Mouse (Mus musculus) liver, embryonic 11.5 days (tissue): ENCODE measurements around the gene Dpep1. TPM values are rescaled to one million over a fixed set of nuclear protein-coding genes. Genes with fewer than 3 reads are reported as not detected.
"Not testable (repeated sequence)": the region's sequence is repeated elsewhere in the genome, so short reads cannot be mapped to it uniquely, and the experiment has no call there.

Experiments used
- ATAC-seq: fragments of 200-750 bp; cut with Nextera tagmentation; replicated peaks from 2 replicates; pipeline ENCODE4 v1.8.0; 2017; ENCODE audit warnings: moderate number of reproducible peaks, mild to moderate bottlenecking, moderate TSS enrichment, moderate library complexity; ENCODE audit not compliant: low FRiP score
- DNase-seq: peaks from one replicate; pipeline ENCODE4 v3.0.0-alpha.2; 2017; ENCODE audit warnings: low spot score
- H3K27ac ChIP-seq: fragments of 300-500 bp; sonication (generic); 2 replicates; pipeline ENCODE4 v1.5.1; 2014; ENCODE audit warnings: mild to moderate bottlenecking, low read depth, low read length, control low read depth
- H3K27me3 ChIP-seq: fragments of 300-500 bp; sonication (generic); replicated peaks from 2 replicates; pipeline ENCODE4 v1.6.1; 2014; ENCODE audit warnings: low read length, mixed read lengths; ENCODE audit not compliant: control insufficient read depth, insufficient read depth
- H3K36me3 ChIP-seq: fragments of 300-500 bp; sonication (generic); 2 replicates; pipeline ENCODE4 v1.6.1; 2014; ENCODE audit warnings: mild to moderate bottlenecking, low read length, moderate library complexity, mixed read lengths; ENCODE audit not compliant: control insufficient read depth, insufficient read depth
- H3K4me1 ChIP-seq: fragments of 300-500 bp; sonication (generic); replicated peaks from 2 replicates; pipeline ENCODE4 v1.6.1; 2014; ENCODE audit warnings: low read length, mixed read lengths; ENCODE audit not compliant: control insufficient read depth, insufficient read depth
- H3K4me2 ChIP-seq: fragments of 300-500 bp; sonication (generic); 2 replicates; pipeline ENCODE4 v1.6.1; 2014; ENCODE audit warnings: mild to moderate bottlenecking, control low read depth, moderate library complexity
- H3K4me3 ChIP-seq: fragments of 300-500 bp; sonication (generic); 2 replicates; pipeline ENCODE4 v1.5.1; 2014; ENCODE audit warnings: low read depth, low read length, control low read depth
- H3K9ac ChIP-seq: fragments of 300-500 bp; sonication (generic); 2 replicates; pipeline ENCODE4 v1.6.1; 2014; ENCODE audit warnings: low read depth, low read length, control low read depth
- H3K9me3 ChIP-seq: fragments of 300-500 bp; sonication (generic); 2 replicates; pipeline ENCODE4 v1.6.1; 2016; ENCODE audit warnings: low read length, inconsistent platforms, mixed read lengths; ENCODE audit not compliant: control insufficient read depth
- WGBS: fragments of 180-500 bp; shearing (Covaris S2); extraction: QIAGEN DNeasy Blood & Tissue Kit; methylation state at CpG from one replicate; pipeline ENCODE4 v1.1.7; 2014; 5-methylcytosine and 5-hydroxymethylcytosine counted together
- polyA plus RNA-seq: library from polyadenylated mRNA; unstranded; fragments of >200 nt; fragmentation: Nextera tagmentation; extraction: Ambion mirVana; gene quantifications from 2 replicates; pipeline ENCODE4 v1.2.1, GENCODE M21; 2014

Dpep1 gene
- polyA plus RNA-seq, 1 experiment from 2014 or later, result 1.3 TPM

DNA sequence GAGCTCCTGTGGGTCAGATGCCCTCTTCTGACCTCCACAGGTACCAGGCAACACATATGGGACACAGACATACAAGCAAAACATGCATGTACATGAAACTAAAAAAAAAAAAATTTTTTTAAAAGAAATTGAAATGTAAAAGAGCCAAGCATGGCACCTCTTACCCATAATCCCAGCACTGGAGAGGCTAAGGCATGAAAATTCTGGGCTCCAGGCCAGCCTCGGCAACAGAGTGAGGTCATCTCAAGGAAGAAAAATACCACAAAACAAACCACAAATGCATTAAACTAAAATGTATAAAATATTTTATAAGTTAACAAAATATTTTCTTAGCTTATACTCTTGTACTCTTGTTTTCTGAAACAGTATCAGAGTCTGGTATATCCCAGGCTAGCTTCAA lies 34.9 kb downstream of the Dpep1 start:
- no peaks in the 10 kb centered on the region for H3K36me3 ChIP-seq
- H3K4me3 ChIP-seq, result no peak overlapping the region
- no peak overlapping the region for H3K4me2 ChIP-seq
- 67% methylated on average over 1 of the region's 1 CpGs for WGBS
- H3K9ac ChIP-seq, result no peak overlapping the region
- no peak overlapping the region for H3K27ac ChIP-seq
- DNase-seq (no peak), ATAC-seq (no peak)
- H3K4me1 ChIP-seq, result peaks cover 12% of the 10 kb centered on the region
- no peaks in the 10 kb centered on the region for H3K9me3 ChIP-seq
- no peaks in the 10 kb centered on the region for H3K27me3 ChIP-seq

DNA sequence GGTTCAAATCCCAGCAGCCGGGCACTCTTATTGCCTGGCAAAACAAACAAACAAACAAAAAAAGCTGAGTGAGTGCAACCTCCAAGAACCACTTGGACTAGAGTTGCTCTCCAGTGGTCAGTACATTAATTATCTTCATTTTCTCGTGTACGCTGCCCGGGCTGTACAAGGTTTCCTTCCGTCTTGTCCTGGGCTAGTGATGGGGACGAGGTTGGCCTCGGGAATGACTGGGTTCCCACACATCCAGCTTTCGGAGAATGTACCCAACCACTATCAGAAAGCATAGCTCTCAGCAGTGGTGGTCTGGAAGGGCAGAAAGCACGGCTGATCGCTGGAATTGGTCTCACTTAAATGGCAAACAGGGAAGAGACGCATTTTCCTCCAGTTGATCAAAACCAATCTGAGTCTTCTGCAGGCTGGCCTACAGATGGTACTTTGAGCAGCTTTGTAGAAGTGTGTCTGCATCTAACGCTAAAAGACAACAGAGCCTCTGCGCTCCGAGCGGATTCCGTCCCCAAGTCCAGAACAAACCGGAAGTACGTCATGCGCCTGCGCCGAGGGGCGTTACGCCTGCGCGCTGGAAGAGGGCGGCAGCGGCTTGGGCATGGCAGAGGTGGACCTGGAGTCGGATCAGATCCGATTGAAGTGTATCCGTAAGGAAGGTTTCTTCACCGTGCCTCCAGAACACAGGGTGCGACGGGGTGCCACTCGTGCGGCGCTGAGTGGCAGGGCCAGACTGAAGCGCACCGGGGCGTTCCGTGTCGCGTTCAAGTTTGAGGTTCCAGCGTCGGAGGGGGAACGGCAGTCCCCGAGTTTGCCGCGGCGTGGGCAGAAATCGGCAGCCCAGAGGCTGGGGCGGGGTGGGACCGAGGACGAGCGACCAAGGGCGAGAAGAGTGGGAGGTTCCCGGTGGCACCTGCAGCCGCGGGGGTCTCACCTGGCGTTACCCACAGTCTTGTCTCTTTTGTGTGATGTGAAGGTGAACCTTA lies 38.5 kb downstream of the Dpep1 start, which contains the start of gene Cdk10:
Gene Cdk10 (plus strand): TSS at position 565 of the 989 bp plus-strand sequence.
- ATAC-seq (peak; percentile 86), DNase-seq (peak; percentile 94)
- peaks cover 12% of the 10 kb centered on the region for H3K4me1 ChIP-seq
- no peaks in the 10 kb centered on the region for H3K36me3 ChIP-seq
- H3K27me3 ChIP-seq, result no peaks in the 10 kb centered on the region
- peak within 1 kb of the TSS; percentile 74 for H3K9ac ChIP-seq
- H3K4me3 ChIP-seq, result peak within 1 kb of the TSS; percentile 91
- peak within 1 kb of the TSS; percentile 44 for H3K27ac ChIP-seq
- H3K4me2 ChIP-seq, result peak within 1 kb of the TSS; percentile 78
- H3K9me3 ChIP-seq, result no peaks in the 10 kb centered on the region
- 3% methylated on average over 59 of the region's 59 CpGs for WGBS

DNA sequence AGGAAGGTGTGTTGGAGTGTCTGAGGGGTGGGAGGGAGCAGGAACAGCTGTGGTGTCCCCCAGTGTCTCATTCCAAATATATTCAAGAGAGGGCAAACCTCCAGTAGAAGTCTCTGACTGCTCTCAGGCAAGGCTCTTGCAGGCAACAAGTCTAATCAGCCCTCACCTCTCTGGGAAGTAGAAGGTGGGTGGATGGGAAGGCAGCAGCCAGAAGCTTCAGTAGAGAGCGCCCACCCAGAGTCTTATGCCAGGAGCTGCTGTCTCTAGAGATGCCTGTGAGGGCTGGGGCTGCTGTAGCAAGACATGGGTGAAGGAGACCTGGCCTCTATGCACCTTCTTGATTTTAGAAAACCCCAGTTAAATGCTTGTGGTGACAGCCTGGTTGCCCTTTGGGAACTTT lies 42.4 kb downstream of the Dpep1 start:
- Histone ChIP-seq H3K27me3 (no peaks in the 10 kb centered on the region), H3K4me3 (no peak overlapping the region), H3K4me1 (peaks cover 12% of the 10 kb centered on the region), H3K36me3 (no peaks in the 10 kb centered on the region), H3K9me3 (no peaks in the 10 kb centered on the region), H3K27ac (no peak overlapping the region), H3K9ac (no peak overlapping the region), H3K4me2 (no peak overlapping the region)
- DNase-seq (no peak), ATAC-seq (no peak)
- 100% methylated on average over 1 of the region's 1 CpGs for WGBS

DNA sequence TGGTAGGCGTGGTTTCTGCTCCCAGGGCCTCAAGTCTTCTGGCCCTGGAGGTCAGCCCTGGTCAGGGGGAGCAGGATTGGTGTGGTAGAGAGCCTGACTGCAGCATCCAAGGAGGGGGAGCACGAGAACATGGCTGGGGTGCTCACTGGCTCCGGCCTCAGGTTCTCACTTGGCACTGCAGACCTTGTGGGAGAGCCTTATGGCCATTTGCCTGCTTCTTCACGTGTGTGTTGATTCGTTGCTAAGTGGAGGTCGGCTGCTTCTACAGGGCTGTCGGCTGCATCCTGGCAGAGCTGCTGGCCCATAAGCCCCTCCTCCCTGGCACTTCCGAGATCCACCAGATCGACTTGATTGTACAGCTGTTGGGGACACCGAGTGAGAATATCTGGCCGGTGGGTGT lies 44.3 kb downstream of the Dpep1 start:
- not testable (repeated sequence) for DNase-seq, H3K36me3 ChIP-seq, H3K9me3 ChIP-seq, H3K9ac ChIP-seq, H3K4me2 ChIP-seq, H3K4me3 ChIP-seq, ATAC-seq, H3K27ac ChIP-seq
- Histone ChIP-seq H3K27me3 (peaks cover 14% of the 10 kb centered on the region), H3K4me1 (peaks cover 11% of the 10 kb centered on the region)
- WGBS, result 88% methylated on average over 11 of the region's 11 CpGs

DNA sequence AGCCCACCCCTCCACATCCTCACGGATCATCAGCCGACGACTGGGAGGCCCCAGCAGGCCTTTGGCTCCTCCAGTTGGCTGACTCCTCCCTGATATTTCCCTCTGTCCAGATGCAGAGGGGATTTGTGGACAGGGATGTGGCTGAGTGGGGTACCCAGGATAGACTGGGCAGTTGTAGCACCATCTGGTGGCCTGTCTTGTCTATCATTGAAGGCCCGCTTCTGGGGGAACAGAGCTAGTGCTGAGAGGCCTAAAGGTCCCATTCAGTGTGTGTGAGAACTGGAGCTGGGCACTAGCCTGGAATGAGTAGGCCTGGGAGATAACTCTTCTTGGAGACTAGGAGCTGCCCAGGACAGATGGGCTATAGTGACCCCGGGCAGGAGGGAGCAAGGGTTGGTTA lies 45.7 kb downstream of the Dpep1 start:
- H3K9ac ChIP-seq, result no peak overlapping the region; the same call in 1 of the 2 replicates
- peaks cover 10% of the 10 kb centered on the region for H3K4me1 ChIP-seq
- H3K9me3 ChIP-seq, result no peaks in the 10 kb centered on the region
- ATAC-seq (no peak), DNase-seq (no peak)
- WGBS, result 66% methylated on average over 5 of the region's 5 CpGs
- H3K27me3 ChIP-seq, result peaks cover 16% of the 10 kb centered on the region
- no peaks in the 10 kb centered on the region for H3K36me3 ChIP-seq
- H3K4me3 ChIP-seq, result no peak overlapping the region
- no peak overlapping the region for H3K4me2 ChIP-seq
- H3K27ac ChIP-seq, result no peak overlapping the region

DNA sequence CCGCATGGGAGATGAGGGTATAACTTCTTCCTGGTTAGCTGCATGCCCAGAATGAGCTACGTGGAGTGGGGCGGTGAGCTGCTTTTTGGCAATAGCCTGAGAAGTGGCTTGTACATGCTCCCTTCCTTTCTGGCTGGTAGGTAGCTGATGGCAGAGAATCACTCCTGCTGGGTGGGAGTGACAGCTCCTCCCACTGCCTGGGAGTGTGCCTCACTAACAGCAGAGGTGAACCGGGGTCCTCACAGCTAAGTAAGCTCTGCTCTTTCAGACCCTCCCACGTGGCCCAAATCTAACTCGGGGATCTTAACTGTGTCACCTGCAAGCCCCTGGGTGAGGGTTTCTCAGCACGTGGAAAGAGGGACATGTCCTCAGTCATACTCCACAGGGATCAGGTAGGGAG lies 46.5 kb downstream of the Dpep1 start:
- H3K4me2 ChIP-seq, result no peak overlapping the region
- DNase-seq (no peak), ATAC-seq (no peak)
- H3K27me3 ChIP-seq, result peaks cover 16% of the 10 kb centered on the region
- H3K27ac ChIP-seq, result no peak overlapping the region
- peaks cover 10% of the 10 kb centered on the region for H3K4me1 ChIP-seq
- H3K9ac ChIP-seq, result no peak overlapping the region
- H3K4me3 ChIP-seq, result no peak overlapping the region
- H3K9me3 ChIP-seq, result no peaks in the 10 kb centered on the region
- 37% methylated on average over 7 of the region's 7 CpGs for WGBS
- H3K36me3 ChIP-seq, result no peaks in the 10 kb centered on the region

DNA sequence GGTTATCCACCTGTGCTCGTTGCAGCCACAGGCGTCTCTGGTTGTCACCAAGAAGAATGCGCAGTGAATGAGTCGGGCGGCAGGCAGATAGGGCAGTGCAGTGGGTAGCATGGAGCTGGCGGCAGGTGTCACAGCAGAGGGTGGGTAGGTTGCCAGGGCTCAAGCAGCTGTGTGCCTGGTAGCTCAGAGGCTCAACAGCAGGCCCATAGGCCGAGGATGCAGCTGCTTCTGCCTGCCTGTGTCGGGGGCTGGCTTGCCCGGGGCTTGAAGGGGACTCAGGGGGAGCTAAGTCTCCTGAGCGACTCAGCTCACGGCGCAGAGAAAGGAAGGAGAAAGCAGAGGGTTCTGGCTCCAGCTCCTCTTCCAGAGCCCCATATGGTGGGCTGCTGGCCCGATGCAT lies 47.3 kb downstream of the Dpep1 start:
- Histone ChIP-seq H3K36me3 (no peaks in the 10 kb centered on the region), H3K4me2 (no peak overlapping the region), H3K27me3 (peaks cover 16% of the 10 kb centered on the region), H3K4me3 (no peak overlapping the region), H3K4me1 (peaks cover 10% of the 10 kb centered on the region), H3K27ac (no peak overlapping the region), H3K9ac (no peak overlapping the region), H3K9me3 (no peaks in the 10 kb centered on the region)
- ATAC-seq (no peak), DNase-seq (no peak)
- WGBS, result 60% methylated on average over 13 of the region's 13 CpGs

DNA sequence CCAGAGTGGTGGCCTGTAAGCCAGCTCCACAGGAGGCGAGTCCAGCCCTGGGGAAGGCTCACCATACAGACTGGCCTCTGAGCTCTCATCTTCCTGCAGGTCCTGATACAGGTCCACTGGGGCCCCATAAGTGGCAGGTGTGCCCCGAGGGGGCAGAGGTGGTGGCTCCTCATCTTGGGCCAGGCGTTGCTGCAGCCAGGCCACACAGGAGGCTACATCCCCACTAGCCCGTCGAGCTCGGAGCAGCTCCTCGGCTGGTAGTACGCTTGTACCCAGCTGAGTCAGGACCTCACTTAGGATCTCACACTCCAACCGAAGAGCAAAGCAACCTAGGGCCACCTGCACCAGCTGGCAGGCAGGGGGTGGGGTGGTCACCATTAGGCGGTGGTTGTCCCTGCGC lies 47.7 kb downstream of the Dpep1 start:
- Histone ChIP-seq H3K4me1 (peaks cover 10% of the 10 kb centered on the region), H3K9ac (no peak overlapping the region), H3K27ac (no peak overlapping the region), H3K9me3 (no peaks in the 10 kb centered on the region), H3K4me2 (no peak overlapping the region), H3K27me3 (peaks cover 16% of the 10 kb centered on the region), H3K36me3 (no peaks in the 10 kb centered on the region), H3K4me3 (no peak overlapping the region)
- no peak for DNase-seq
- 72% methylated on average over 11 of the region's 11 CpGs for WGBS
- ATAC-seq, result no peak
